Mouse (Mus musculus): ENCODE data around the gene E330021D16Rik.

DNA sequence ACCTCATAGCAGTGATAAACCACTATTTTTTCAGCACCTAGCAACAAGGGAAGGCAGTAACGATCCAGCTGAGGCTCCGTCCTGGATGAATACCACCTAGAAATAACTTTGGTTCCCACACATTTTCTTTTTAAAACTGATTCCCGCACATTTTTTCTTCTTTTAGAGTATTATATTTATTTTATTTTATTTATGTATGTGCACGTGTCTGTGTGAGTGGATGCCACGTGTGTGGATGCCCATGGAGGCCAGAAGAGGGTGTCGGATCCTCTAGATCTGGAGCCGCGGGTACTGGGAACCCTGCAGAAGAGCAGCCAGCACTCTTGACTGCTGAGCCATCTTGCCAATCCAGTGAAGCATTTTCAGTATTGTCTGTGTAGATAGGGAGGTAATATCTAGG, 52.1 kb downstream of the E330021D16Rik start:
- no peak for TF ChIP-seq GATA1 (IDR thresholded peaks at IDR 0.05; ENCODE audit: borderline replicate concordance, low read length)
- no peak for TF ChIP-seq FLI1 (IDR thresholded peaks at IDR 0.05; ENCODE audit: low read length)
